Mouse (Mus musculus) cerebellum, adult 11-12 months (tissue): ENCODE data around the gene Ak2.

Experiments
- DNase-seq: peaks from one replicate; pipeline ENCODE4 v3.0.0; 2022

Gene Ak2

GRCm38 (mm10) chr4:128991500-128992008, at the start of gene Ak2:
Ak2 (plus strand) TSS chr4:128991958.
- no peak for DNase-seq

GRCm38 (mm10) chr4:128942346-128942745, 49.4 kb upstream of the Ak2 start:
- no peak for DNase-seq

GRCm38 (mm10) chr4:128946736-128947135, 45.0 kb upstream of the Ak2 start:
- no peak for DNase-seq

GRCm38 (mm10) chr4:128947326-128947933, 44.3 kb upstream of the Ak2 start:
- DNase-seq: no peak

GRCm38 (mm10) chr4:128948137-128948674, 43.6 kb upstream of the Ak2 start:
- no peak for DNase-seq

- DNase-seq: no peak
These were observed 42.2 kb upstream of the Ak2 start for GRCm38 (mm10) chr4:128949470-128950005.

GRCm38 (mm10) chr4:128950461-128950860, 41.3 kb upstream of the Ak2 start:
- no peak for DNase-seq

GRCm38 (mm10) chr4:128953851-128954250, 37.9 kb upstream of the Ak2 start:
- DNase-seq: no peak

GRCm38 (mm10) chr4:128957155-128957911, 34.4 kb upstream of the Ak2 start:
- peak; percentile 37 for DNase-seq

- DNase-seq: no peak
These were observed 33.6 kb upstream of the Ak2 start for GRCm38 (mm10) chr4:128958156-128958555.

GRCm38 (mm10) chr4:128958849-128959248, 32.9 kb upstream of the Ak2 start:
- no peak for DNase-seq

GRCm38 (mm10) chr4:128959676-128960075, 32.1 kb upstream of the Ak2 start:
- peak; percentile 41 for DNase-seq

GRCm38 (mm10) chr4:128961301-128962028, 30.3 kb upstream of the Ak2 start:
- peak; percentile 37 for DNase-seq

GRCm38 (mm10) chr4:128962029-128962925, 29.5 kb upstream of the Ak2 start, which contains the start of gene Azin2:
Azin2 (minus strand) TSS chr4:128962442.
- DNase-seq: peak; percentile 92

GRCm38 (mm10) chr4:128962926-128963290, 28.9 kb upstream of the Ak2 start:
- DNase-seq: no peak

- no peak for DNase-seq
These were observed 25.0 kb upstream of the Ak2 start for GRCm38 (mm10) chr4:128966751-128967150.

- no peak for DNase-seq
These were observed 22.7 kb upstream of the Ak2 start for GRCm38 (mm10) chr4:128969081-128969480.

GRCm38 (mm10) chr4:128969607-128970416, 21.9 kb upstream of the Ak2 start:
- no peak for DNase-seq

GRCm38 (mm10) chr4:128970417-128970807, 21.3 kb upstream of the Ak2 start:
- DNase-seq: no peak

GRCm38 (mm10) chr4:128971065-128971694, 20.6 kb upstream of the Ak2 start:
- DNase-seq: peak; percentile 66

- no peak for DNase-seq
These were observed 17.1 kb upstream of the Ak2 start for GRCm38 (mm10) chr4:128974677-128975076.
